Mouse (Mus musculus) mouse trophoblast stem cell (cell line): ENCODE data around the gene Got2.

Experiments
- in situ Hi-C, 2 experiments: fragments of 300-500 bp; cut with MseI, MboI; formaldehyde crosslinking; loops; 2 replicates in 1 of 2; 3 replicates in 1 of 2; pipeline ENCODE4 v1.15.1; 2025

Got2 gene

DNA sequence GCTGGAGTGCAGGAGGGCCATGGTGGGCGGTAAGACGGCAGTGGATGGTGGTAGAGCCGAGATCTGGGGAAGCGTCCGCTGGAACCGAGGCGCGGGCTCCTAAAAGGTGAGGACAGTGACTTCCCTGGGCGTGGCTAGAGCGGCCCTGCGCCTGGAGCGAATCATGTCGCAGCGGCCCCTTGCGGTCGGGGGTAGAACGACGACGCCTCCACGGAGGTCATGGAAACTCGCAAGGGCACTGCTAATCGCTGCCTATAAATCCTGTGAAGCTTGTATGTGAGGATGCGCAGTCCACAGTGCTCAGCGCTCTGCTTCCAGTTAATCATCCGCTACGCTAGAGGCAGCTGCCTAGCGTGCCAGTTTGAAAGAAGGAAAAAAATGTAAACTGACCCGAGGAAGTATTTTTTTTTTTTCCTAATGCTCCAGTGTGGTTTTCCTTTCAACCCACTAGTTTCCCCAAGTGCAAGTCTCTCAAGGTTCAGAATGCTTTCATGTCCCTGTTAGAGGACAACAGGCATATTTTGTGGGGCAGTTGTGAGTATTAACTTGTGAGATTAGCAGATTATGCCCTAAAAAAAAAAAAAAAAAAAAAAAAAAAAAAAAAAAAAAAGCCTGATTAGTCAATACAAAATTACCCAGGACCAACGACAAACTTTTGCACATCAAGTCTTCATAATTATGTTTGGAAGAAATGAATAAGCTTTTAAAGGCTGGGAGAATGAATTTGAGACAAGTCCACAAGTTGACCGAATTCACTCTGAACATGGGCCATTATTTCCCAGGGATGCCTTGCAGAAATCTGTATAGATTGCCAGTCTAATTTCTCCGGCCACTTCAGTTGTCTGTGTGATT lies at the start of gene Got2:
Gene Got2, minus strand, starts transcription at position 263 of the 852 bp plus-strand sequence.
- in situ Hi-C loops = no loop called here

DNA sequence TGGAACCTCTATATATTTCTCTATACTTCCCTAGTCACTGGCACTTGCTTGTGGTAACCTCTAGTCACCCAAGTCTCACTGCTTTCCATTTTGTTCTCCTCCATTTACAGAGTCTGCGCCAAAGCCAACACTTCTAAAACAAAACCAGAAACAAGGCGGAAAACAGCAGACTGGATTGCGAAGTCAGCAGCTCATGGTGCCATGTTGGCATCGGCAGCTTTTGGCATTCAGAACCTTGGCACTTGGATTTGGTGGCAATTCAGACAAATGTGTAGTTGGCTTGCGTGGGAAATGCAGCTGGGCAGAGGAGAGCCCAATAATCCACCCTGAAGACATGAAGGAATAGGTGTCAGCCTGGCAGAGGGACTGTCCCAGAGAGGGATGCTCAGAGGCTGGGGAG lies 44.5 kb upstream of the Got2 start:
- in situ Hi-C loops = no loop called here

DNA sequence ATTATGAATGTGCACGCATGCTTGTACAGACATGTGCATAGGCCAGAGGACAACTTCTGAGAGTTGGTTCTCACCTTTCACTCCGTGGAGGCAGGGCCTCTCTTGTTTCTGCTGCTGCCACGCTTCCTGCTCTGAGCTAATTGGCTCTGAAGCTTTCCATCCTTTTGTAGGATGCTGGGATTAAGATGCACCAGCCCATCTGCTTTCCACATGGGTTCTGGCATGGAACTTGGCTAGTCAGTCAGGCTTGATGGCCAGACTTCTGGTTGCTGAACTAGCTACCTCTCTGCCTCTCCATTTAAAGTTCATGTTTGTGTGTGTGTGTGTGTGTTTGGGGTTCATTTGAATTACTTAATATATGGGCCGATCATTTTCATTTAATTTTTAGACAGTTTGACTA lies 41.5 kb upstream of the Got2 start:
- in situ Hi-C loops = no loop called here

DNA sequence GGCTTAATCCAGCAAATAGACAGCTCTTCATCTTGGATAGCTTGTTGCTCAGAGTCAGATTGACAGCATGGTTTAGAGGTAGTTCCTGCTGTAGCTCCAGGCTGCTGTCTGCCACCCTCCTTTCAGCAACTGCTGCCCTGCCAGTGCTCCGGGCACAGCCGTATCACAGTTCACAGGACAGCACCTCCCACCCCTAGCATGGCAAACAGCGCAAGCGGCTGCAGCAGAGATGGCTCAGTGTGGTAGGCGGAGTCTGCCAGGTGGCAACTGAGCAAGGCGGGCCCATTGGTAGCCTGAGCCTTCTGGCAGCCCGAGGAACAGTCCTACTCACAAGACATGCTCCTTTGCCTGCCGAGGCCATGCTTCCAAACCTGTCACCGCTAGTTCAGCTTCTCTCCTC lies 27.8 kb upstream of the Got2 start:
- in situ Hi-C loops = no loop called here

DNA sequence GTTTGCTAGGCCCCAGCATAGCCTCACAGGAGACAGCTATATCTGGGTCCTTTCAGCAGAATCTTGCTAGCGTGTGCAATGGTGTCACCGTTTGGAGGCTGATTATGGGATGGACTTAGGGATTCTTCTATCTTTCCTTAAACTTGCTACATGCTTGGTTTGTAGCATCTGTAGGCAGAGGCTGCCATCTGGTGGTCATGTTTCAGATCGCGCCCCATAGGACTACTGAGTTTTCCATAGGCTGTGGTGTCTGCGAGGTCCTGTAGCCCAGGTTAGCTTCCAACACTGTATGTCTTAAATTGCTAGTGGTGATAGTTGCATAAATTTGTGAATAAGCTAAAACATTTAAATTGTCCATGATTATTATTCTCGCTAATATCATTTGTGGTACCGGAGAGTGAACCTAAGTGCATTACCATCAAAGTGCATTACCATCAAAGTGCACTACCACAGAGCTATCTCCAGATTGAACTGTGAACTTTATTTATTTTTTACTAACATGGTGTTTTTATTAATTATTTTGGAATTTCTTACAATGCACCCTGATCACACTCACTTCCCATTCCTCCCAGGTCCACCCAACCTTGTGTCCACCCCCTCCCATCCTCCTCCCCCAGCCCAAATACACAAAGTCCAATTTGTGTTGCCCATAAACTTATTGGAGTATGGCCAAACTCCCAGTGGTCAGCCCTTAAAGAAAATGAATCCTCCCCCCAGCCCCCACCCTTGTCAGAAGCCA lies 26.7 kb upstream of the Got2 start:
- in situ Hi-C loops = no loop called here

DNA sequence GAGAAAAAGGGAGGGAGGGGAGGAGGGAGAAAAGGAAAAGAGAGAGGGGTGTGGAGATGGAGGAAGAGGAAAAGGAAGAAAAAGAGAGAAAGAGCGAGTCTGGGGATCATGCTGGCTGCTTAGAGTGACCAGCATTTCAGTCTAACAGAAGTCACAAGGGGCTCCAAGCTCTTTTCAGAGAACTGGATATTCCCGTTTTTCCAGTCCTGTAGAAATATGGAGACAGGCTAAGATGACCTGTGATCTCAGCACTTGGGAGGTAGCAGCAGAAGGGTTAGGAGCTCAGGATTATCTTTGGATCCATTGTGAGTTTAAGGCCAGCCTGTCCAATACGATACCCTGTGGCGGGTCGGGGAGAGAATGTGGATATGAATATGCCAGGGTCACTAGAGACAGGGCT lies 22.9 kb upstream of the Got2 start:
- in situ Hi-C loops = no loop called here

DNA sequence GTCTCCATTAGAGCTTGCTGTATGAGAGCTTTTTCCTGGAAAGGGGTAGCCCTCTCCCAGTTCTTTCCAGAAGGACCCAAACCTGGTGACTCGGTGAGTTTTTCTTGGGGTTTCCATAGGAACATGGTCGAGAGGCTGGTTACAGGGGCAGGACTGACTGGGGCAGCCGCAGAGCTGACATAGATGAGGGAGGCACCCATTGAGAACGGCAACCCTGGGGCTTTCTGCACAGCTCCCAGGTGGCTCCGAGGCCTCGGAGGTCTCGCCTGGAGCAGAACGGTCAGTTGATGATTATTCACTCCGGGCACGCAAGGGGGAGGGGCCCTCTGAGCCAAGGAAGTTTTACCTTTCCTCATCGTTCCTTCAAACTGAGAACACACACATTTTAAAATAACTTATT lies 19.5 kb upstream of the Got2 start:
- in situ Hi-C loops = no loop called here

DNA sequence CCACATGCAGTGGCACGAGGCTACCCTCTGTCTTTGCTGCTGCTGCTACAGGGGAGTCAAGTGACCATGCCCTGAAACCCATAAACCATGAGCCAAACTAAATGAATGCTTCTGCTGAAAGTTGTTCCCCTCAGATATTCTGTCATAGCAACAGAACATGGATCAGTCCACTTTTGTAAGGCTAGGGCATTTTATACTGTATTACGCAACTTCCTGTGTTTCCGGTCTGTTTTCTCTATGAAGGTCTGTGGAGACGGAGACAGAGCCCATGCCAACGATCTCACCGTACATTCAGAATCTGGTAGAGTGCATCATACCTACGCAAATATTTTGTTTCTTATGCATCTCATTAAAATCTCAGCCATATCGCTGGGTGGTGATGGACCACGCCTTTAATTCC lies 18.4 kb upstream of the Got2 start:
- in situ Hi-C loops = no loop called here

DNA sequence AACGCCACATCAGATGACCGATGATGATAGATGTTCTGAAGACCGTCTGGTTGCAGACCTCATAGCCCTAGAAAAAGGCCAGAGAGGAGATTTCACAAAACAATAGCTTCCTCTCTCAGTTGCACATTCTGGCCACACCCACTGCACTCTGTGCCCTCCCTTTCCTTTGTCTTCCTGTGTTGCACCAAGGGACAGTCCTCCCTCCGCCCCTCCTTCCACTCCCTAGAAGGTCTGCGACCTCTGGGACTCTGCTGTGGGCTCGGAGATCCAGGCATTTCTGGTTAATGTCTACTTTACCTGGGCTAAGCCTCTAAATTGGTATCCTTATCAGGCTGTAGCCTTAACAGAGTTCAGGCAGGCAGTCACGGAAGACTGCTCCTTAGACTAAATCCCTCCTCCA lies 13.5 kb upstream of the Got2 start:
- in situ Hi-C loops = no loop called here

DNA sequence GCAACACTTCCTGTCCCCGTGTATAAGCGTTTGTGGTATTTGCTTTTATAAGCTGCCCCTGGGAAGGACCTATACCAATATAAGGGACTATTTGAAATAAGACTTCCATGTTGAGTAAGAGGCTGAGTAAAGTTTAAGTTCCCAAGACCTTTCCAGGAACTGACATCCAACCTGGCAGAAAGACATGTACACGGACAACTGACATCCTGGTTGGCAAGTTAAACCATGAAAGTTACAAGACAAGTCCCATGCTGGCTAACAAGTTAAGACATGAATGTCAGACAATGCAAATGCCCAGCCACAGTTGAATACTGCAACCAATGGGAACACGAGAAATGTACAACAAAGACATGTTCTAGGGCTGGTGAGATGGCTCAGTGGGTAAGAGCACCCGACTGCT lies 5.4 kb upstream of the Got2 start:
- in situ Hi-C loops = no loop called here

DNA sequence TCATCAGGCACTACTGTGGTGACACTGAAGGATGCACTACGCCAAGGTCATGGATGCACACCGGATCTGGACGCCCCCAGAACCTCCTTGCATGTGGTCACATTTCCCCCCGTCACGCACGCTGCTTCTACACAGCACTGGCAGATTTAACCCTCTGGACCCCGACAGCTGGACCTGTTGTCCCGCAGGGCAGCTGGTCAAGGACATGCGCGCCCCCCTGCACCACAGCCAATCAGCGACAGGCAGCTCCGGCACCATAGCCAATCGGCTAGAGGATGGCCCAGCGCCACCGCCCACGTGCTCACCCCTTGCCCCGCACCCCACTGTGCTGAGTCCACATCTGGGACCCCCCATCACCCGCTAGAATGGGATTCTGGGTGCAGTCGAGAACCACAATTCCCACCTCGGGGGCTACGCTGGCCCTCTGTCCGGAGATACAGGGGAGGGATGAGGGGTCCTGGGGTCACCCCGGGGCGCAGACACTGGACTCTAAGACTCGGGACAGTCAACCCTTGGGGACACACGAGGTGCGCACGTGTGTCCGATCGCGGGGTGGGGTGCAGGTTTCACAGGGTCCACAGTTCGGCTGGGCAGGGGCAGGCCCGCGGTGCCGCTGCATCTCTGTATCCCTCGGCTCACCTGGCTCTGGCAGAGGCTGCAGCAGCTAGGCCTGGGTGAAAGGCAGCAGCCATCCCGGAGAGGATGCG lies 616 bp downstream of the Got2 start:
- in situ Hi-C loops = no loop called here

DNA sequence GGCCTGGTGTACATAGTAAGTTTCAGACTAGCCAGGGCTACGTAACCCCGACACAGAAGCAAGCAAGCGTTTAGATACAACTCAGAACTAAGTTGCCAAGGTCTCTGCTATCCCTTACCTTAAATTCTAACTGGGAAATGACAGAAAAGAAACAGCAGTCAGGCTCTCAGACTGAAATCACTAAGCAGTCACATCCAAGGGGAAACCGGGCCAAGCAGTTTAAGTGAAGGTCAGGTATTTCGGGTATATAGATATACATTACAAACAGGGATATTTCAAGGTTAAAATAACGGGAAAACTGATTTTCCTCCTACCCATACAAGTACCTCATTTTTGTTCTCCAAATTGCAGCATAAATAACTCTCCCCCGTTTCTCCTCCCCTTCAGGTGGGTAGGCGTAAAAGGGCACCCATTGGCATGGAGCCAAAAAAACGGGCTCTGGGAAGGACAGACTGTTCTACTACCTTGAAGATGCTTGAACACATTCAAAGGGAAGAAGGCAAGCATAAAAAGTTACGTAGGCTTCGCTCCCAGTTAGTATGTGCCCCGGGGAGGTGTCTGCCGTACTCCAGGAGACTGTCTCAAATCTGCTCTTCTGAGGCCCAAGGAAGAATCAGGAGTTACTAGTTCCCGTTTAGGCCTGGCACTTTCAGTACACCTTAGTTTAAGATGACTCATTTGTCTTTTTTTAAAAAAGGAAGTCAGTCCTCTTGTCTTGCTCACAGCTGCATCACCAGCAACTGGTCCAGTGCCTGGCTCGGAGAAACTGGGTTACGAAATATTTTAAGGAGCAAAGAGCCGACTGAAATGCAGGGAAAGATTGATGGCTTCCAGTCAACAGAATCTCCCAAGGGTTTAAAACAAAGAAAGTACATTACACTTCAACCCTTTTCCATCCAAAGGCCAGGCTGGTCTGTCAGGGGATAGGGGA lies 1.4 kb downstream of the Got2 start:
- in situ Hi-C loops = no loop called here

DNA sequence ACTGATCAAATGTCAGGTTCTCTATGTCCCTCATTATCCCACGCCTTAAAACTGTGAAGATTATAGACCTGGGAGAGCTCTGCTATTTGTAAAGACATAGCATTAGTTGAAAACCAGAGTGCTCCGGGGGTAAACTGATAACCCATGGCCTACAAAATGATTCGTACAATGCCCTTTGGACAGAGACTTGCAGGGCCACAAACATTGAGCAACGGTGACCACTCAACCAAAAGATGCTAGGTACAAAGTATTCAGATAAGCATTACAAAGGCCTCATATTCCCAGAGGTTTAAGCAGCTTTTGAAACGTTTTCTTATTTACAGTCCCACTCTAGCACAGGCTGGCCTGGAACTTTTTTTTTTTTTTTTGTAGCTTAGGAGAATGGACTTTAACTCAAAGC lies 2.4 kb downstream of the Got2 start:
- in situ Hi-C loops = no loop called here

DNA sequence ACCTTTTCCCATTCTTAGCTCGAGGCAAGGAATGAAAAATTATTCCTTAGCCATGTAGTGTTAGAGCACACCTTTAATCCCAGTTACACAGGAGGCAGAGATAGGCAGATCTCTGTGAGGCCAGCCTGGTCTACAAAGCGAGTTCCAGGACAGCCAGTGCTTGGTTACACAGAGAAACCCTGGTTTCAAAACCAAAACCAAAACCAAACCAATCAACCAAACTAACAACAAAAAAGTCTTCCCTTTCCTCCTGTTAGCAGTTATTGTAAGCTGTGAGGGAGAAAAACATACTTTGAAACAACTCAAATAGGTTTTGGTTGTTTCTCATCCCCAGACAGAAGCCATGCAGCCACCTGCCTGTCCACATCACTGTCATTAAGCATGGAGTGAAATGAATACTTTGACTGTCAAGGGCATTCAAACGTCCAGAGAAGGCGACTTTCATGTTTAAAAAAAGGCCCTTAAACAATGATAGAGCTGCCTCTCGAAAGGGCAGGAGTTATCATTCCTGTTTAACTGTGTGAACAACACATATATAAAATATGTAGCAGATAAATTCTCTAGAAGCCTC lies 3.0 kb downstream of the Got2 start:
- in situ Hi-C loops = no loop called here

DNA sequence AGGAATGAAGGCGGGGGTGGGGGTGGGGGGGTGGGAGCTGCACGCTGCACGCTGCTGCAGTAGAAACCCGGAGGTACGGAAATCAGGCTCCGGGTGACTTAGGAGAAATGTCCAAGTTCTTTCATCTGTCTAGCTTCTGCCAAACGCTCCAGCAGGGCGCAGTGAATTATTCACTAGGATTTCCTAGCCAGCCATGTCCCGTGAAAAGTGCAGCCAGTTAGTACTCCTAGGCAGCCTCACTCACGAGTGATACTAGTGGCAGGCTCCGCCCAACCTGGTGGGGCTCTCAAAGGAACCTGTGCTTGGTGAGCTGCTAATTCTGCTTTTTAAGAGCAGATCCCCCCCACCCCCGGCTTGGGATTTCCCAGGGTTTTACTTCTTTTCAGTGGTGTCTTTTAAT lies 3.9 kb downstream of the Got2 start:
- in situ Hi-C loops = no loop called here

DNA sequence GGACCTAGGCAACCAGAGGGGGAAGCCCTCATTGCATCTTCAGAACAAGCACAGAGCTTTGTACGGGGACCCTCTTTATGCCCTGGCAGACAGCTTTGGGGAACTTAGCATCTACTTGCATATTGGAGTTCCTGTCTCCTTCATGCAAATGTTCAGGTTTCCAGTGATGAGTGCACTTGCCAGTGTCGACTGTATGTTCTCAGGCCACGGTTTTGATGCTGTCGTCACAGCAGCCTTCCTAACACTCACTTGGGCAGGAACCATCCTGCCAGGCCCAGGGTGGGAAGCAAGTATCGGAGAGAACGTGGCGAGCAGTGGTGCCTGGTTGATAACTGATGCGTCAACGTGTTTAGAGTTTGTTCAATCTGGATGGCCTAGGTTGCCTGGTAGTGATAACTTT lies 6.2 kb downstream of the Got2 start:
- in situ Hi-C loops = no loop called here

DNA sequence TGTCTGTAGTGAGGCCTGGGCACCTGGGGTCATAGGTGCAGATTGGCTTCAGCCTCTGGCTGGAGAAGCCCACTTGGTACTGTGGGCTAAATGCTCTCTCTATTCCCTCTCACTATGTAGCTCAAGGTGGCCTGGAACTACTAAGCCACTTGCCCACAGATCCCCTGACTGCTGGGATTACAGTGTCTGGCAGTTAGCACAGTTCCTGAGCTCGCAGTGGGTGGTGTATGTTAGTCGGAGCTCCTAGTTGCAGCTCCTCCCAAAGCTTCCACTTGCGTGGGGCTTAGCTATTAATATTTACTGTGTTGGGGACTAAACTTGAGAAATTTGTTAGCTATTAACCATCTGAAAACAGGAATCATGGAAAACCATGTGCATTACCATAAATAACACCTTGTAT lies 6.8 kb downstream of the Got2 start:
- in situ Hi-C loops = no loop called here

DNA sequence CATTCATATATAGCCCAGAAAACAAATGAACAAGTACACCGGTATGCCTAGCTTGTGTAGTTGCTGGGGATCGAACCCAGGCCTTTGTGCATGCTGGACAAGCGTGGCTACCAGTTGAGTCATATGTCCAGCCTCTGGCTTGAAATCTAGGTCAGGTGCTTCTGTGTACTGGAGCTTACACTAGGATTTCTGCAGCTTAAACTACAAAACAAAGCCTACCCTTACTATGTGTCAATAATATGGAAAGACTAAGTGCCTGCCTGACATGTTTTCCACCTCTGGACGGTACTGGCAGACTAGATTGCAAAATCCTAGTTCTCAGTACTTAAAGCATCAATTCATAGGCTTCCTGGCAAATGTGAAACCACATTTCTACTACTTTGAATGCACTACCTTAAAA lies 8.5 kb downstream of the Got2 start:
- in situ Hi-C loops = no loop called here

DNA sequence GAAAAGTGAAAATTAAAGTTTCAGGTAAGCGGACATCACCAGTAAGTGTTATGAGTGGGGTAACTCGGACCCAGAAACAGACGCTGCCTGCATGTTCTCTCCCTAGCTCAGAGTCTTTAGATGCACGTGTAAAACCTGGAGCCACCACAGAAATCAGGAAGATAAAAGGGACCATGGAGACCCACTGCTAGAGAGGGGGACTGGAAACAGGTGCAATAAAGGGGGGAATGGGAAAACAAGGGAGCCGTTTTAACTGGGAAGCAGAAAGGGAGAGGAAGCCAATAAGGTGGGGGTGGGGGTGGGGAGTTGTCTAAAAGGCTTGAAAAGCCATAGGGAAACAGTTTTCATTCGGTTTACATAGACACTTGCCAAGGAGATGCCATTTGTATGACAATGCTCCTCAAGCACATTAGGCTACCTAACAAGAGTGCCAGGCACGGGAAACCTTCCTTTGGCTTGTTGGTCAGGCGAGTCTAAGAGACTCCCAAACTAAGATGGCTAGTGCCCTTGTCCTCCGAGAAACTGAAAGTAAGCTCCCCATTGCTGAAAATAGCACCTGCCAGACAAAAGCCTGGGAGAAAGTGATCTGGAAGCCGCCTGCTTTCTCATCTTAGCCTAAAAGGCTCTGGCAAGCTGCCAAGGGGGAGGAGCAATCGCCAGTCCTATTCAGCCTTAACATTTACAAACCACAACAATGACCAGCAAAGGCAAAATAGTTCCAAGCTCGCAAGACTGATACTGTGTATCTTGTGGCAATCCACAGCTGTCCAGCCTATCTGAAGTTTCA lies 10.0 kb downstream of the Got2 start:
- in situ Hi-C loops = no loop called here

DNA sequence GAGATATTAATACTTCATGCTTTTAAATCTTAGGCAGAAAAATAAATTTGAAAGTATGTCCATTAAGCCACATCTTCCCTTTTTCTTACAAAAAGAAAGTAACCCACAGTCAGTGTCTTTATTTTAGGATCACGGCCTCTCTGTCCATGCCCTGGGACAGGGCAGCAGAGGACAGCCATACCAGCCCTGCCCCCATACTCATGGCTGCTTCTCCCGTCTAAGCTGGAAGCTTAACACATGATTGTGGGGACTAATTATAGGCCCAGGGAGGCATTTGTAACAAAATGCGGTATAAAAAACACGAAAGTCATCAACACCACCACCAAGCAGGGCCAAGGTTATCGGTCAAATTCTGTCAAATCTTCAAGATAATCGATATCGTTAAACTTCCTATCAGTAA lies 13.1 kb downstream of the Got2 start:
- in situ Hi-C loops = no loop called here
